Mouse (Mus musculus) cerebellum, adult 2 months (tissue): ENCODE measurements around the gene Klf13.

ENCODE experiments used
- CTCF ChIP-seq: fragments of 200-500 bp; IDR thresholded peaks from 2 replicates; pipeline ENCODE4 v1.5.1; 2011; ENCODE audit warnings: low read depth, mild to moderate bottlenecking, control low read depth, low read length, moderate library complexity, borderline replicate concordance; ENCODE audit not compliant: insufficient read depth
- POLR2A ChIP-seq: fragments of 200-500 bp; IDR thresholded peaks from 2 replicates; pipeline ENCODE4 v1.6.1; 2011; ENCODE audit warnings: low read length, control low read depth, borderline replicate concordance; ENCODE audit not compliant: insufficient read depth

DNA sequence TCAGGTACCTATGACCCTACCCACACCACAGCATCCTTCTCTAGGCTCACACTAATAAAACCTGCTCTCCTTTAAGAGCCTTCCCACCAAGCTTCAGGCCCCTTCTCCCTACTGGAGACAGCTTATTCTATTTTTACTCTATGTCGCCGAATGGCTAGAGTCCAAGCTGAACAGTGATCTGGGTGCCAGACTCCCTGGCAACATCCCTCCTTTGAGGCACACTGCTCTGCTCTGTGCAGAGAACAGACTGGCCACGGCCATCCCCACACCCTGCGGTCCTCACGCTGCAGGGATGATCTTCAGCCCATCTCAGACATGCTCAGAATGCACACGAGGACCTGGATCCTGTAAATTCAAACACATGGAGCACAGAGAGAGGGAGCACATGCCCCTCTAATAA, 59.1 kb downstream of the Klf13 start:
- TF ChIP-seq POLR2A = no peak
- TF ChIP-seq CTCF = no peak
